Mouse (Mus musculus): ENCODE data around the gene AC131692.1. TPM values are rescaled to one million over a fixed set of nuclear protein-coding genes. Genes with fewer than 3 reads are reported as not detected.
A peak's percentile ranks its signal among the peaks of the same experiment; 100 is the strongest.

AC131692.1 gene
- total RNA-seq (2021) = not detected
- long read RNA-seq, experiment 1 = 0 reads
- long read RNA-seq, experiment 2 = 0 reads

DNA sequence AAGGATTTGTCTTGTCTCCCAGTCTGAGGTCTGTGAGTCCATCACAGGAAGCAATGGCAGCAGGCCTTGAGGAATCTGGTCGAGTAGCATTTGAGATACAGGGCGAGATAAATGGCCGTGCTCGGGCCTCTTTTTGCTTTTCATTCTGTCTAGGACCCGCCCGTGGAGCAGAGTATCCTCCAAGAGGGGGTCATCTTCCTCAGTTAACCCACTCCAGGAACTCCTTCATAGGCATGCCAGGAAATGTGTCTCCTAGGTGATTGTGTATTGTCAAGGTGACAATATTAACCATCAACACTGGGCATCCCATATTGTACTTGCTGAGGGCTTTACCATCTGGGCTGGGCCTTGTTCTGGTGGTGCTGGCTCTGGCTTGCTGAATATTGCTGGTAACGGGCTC is at the start of gene AC131692.1:
TSS of gene AC131692.1 (plus strand) at position 301 of the 400 bp plus-strand sequence.
- DNase-seq (ENCODE audit: low spot score in 2 of 2) = no peak

DNA sequence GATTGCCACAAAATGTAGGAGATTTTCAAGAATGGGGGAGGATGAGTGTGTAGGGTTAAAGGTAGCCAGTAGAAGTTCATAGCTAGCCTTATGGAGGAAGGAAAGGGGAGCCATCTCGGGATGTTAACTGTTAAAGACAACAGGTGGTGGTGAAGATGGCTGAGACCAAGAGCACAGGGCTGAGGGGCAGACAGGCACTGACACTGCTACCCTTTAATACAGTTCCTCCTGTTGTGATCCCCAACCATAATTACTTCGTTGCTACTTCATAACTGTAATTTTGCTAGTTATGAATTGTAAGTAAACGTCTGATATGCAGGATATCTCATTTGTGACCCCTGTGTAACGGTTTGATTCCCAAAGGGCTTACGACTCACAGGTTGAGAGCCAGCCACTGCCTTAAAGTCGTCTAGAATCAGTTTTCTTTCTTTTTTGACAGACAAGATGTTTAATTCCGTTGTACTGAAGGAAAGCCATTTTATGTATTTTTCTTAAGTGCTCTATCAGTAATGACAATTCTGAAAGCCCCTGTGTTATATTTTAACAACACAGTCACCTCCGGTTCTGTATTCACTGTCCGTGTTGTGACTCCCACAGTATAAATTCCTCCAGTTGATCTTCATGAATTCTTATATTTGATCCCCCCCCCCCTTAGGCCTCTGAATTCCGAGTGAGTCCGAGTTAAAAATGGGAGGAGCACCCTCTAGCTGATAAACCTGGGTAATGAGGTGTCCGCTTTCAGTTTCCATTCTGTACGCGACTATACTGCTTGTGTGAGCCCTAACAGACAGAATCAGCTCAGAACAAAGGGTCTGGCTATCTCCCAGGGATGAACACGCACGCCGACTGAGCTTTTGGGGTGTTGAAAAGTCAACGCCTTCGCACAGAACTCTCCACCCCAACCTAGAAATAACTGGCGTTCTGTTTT is 48.6 kb upstream of the AC131692.1 start:
- no peak for DNase-seq (ENCODE audit: low spot score in 2 of 2)

DNA sequence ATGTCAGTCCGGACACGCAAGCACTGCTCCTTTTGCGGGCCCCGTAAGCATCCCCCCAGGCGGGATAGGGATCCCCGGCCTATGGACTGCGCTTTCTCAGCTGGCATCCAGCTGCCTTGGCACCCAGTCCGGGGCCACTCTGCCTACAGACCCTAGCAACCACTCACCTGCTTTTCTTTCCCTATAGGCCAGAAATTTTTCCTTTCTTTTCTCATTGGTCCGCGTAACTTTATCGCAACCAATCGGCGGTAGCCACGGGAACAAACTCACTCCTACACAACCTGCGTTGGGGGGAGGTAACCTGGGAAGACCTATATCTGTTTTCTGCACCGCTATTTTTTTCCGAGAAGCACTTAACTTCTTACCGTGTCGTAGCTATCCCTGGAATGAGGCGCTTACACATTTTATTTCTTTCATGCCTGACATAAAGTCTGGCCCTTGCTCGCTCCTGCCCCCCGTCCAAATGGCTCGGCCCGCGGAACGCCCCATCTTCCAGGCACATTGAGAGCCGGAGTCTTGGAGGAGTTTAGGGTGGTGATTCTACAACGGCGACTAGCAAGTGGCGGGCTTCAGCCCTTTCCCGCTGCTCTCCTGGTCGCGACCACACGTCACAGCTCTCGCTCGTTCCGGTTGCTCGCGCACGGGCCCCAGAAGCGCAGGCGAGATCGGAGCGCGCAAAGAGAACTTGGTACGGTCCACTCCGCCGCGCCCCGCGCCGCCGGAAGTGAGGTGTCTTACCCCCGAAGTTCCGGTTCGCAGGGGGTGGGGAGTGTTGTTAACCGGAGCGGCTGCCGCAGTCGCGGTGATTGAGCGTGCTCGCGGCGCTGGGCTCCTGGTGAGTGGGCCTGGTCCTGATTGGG is 47.7 kb upstream of the AC131692.1 start, which contains the start of gene Syvn1:
TSS of gene Syvn1 (plus strand) at position 283 of the 860 bp plus-strand sequence.
- peak; percentile 92 to 95 for DNase-seq (ENCODE audit: low spot score in 2 of 2)

DNA sequence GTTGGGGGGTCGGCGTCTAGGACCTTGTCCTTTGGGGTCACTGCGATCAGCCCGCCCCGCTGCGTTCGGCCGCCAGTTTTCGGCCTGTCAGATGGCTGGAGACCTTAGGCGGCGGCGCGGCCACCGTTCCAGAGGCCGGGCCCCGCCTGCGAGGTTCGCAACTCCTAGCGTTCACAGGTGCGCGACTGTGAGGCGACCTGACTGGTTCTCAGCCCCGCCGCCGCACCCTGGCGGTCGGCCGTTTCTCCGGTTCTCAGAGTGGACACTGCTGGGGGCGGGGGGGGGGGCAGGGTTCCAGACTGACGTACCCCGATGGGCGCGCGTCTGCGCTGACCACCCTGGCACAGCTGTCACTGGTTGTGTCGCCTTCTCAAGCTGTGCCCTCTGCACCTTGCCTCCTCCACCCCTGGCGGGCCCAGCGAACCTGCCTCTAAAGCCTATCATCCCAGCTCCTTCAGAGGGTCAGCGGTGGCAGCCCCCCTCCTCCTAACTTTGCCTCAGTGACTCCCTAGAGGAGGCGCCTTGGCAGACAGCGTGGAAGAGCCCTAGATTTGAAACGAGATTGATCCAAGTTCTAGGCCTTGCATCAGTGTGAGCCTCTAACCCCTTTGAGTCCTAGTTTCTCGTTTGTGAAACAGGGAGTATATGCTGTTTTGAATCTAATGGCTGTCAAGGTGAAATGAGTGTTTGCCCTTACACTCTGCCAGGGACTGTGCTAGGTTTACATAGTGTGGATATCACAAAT is 46.9 kb upstream of the AC131692.1 start:
- DNase-seq (ENCODE audit: low spot score in 2 of 2) = peak in 1 of 2 experiments; percentile 26

GRCm38 (mm10) chr19:6047899-6048166 is 46.4 kb upstream of the AC131692.1 start:
- DNase-seq (ENCODE audit: low spot score in 2 of 2) = no peak

- DNase-seq (ENCODE audit: low spot score in 2 of 2) = no peak
Observed at GRCm38 (mm10) chr19:6048681-6049410, 45.4 kb upstream of the AC131692.1 start.

DNA sequence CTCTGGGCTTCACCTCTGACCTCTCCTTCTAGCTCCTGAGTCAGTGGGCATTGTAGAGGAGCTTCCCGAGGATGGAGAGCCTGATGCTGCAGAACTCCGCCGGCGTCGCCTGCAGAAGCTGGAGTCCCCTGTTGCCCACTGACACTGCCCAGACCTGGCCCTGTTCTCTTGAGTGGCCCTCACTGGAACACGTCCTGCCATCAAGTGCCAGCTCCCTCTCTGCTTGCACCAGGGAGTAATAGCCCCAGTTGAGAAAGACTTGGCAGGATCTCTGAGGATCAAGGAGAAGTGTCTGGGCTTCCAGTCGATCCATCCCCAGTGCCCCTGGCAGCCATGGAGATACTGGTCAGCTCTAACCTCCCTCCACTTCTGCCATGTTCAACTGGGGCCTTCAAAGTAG is 41.7 kb upstream of the AC131692.1 start:
- DNase-seq (ENCODE audit: low spot score in 2 of 2) = no peak

DNA sequence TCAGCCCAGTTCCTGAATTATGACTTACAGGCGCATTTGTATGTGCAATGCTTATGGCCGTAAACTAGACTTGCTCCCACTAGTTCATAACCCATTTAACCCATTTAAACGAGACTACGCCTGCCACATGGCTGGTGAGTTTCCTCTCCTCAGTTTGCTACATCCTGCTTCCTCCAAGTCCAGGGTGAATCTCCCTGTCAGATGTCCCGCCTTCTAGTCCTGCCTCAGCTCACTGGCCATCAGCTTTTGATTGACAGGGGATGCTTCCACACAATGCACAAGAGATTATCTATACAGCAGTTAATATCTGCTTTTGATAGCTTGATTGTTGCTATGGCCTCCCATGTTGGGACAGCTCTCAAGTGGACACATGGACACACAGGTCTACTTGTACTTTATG is 39.9 kb upstream of the AC131692.1 start:
- DNase-seq (ENCODE audit: low spot score in 2 of 2) = no peak

GRCm38 (mm10) chr19:6056696-6057095 is 37.5 kb upstream of the AC131692.1 start:
- DNase-seq (ENCODE audit: low spot score in 2 of 2) = no peak

GRCm38 (mm10) chr19:6057313-6058096 is 36.7 kb upstream of the AC131692.1 start, which contains the start of the genes Mrpl49 and Fau:
Mrpl49 (minus strand) TSS chr19:6057785.
Fau (plus strand) TSS chr19:6057844.
- peak; percentile 98 to 99 for DNase-seq (ENCODE audit: low spot score in 2 of 2)

GRCm38 (mm10) chr19:6058513-6058912 is 35.7 kb upstream of the AC131692.1 start:
- DNase-seq (ENCODE audit: low spot score in 2 of 2) = no peak

DNA sequence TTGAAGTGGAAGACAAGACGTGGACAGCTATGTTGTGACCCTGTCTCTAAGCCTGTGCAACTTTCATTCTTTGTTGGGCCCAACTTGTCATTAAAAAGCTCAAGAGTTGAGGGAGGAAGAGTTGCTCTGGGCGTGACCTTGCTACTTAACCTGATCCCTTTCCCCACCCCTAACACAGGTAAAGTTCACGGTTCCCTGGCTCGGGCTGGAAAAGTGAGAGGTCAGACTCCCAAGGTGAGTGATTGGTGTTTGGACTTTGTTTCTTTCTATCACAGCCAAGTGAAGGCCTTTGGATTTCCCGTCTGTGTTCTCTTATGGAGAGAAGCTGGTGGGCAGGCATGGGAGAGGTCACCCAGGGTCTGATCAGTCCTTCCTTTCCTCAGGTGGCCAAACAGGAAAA is 35.3 kb upstream of the AC131692.1 start:
- no peak for DNase-seq (ENCODE audit: low spot score in 2 of 2)

DNA sequence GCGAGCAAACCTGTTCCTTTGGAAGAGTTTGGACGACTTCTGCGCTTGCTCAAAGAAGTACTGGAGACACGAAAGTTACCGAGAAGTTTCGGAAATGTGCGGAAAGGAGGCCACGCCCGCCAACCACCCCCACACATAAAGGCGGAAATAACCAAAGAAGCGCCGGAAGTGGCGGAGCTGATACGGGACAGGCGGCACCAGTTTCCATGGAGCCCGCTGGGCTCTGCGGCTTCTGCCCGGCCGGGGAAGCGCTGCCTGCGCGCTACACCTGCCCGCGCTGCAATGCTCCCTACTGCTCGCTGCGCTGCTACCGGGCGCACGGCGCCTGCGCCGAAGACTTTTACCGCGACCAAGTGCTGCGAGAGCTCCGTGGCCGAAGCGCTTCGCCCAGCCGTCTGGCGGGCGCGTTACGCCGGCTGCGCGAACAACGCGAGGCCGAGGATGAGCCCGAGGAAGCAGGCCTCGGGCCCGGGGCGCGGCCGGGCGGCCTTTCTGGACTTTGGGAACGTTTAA is 33.1 kb upstream of the AC131692.1 start, which contains the start of gene Znhit2:
TSS of gene Znhit2 (plus strand) at position 172 of the 513 bp plus-strand sequence.
- peak; percentile 90 to 96 for DNase-seq (ENCODE audit: low spot score in 2 of 2)

- DNase-seq (ENCODE audit: low spot score in 2 of 2) = peak in 1 of 2 experiments; percentile 36
Observed at GRCm38 (mm10) chr19:6061641-6062302, 32.4 kb upstream of the AC131692.1 start.

DNA sequence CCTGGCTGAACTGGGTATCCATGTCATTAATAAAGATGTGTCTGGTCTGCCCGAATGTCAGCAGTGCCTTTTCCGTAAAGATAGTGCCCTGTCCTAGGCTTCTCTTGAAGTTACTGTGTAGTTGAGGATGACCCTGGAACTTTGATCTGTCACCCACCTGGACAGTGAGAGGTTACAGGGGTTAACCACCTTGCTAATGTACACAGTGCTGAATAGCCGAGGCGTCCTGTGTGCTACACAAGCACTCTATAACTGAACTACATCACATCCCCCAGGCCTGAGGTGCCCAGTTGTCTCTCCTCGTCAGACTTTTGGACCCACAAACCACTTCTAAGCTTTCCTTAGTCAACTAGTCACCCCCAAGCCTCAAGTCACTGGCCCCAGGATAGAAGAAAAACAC is 31.8 kb upstream of the AC131692.1 start:
- no peak for DNase-seq (ENCODE audit: low spot score in 2 of 2)

DNA sequence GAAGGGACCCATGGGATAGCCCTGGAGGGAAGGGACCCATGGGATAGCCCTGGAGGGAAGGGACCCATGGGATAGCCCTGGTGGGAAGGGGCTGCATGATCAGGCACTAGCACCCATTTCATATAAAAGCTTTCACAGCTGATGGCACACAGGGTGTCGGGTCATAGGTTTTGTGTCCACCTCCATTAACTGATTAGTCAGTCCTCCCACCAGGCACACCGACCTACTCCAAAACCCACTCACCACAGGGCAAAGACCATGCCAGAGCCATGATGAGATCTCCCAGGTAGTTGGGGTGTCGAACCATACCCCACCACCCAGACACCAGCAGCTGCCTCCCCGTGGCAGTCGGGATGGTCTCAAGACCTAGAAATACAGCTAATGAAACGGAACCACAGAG is 31.1 kb upstream of the AC131692.1 start:
- no peak for DNase-seq (ENCODE audit: low spot score in 2 of 2)

GRCm38 (mm10) chr19:6066571-6066970 is 27.6 kb upstream of the AC131692.1 start:
- no peak for DNase-seq (ENCODE audit: low spot score in 2 of 2)

DNA sequence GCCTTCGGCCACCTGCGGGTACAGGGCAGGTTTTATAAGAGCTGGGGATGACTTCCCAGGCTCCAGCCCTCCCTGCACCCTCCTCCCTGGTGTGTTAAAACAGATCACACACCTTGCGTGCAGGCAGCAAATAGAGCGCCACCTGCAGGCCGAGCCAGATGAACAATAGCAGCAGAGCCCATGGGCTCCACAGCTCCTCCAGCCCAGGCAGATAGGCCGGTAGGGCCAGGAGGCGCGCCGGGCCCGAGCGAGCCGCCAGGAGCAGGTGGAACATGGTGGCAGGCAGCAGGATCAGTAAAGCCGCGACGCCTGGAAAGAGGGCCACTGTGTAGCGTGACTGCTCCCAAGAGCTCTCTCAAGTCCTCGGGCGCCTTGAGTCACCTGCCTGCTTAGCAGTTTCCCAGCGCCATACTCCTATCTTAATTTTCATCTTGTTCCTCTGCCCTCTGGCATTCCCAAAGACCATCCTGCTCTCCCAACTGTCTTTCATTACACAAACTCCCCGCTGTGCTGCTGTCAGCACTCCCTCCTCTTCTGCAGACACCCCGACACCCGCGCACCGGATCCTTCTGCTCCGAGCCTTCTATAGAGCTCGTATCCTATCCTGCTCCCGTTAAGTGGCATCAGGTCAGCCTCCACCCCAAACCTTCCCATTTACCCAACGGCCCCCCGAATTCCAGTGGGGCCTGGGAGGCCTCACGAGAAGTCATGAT is 27.1 kb upstream of the AC131692.1 start:
- peak; percentile 82 to 87 for DNase-seq (ENCODE audit: low spot score in 2 of 2)

Measured in layer of hippocampus, postnatal 14 days (tissue).